Mouse (Mus musculus) retina, adult 2 months (tissue): ENCODE data around the gene Ide.
"Not testable (repeated sequence)": the region's sequence is repeated elsewhere in the genome, so short reads cannot be mapped to it uniquely, and the experiment has no call there.

ENCODE experiments used
- DNase-seq: peaks from one replicate; pipeline ENCODE4 v3.0.0-alpha.2; 2012; ENCODE audit warnings: low read depth, low spot score

Gene Ide

GRCm38 (mm10) chr19:37265333-37266103 lies 72.1 kb downstream of the Ide start:
- DNase-seq: peak; percentile 59

GRCm38 (mm10) chr19:37263943-37264897 lies 73.4 kb downstream of the Ide start:
- no peak for DNase-seq

- DNase-seq: no peak
These were observed 74.1 kb downstream of the Ide start for GRCm38 (mm10) chr19:37263566-37263942.

GRCm38 (mm10) chr19:37262389-37262788 lies 75.3 kb downstream of the Ide start:
- no peak for DNase-seq

- DNase-seq: no peak
These were observed 82.3 kb downstream of the Ide start for GRCm38 (mm10) chr19:37255321-37255720.

GRCm38 (mm10) chr19:37252104-37252503 lies 85.5 kb downstream of the Ide start:
- no peak for DNase-seq

- no peak for DNase-seq
These were observed 89.5 kb downstream of the Ide start for GRCm38 (mm10) chr19:37248199-37248598.

GRCm38 (mm10) chr19:37246859-37247258 lies 90.8 kb downstream of the Ide start:
- DNase-seq: no peak

- no peak for DNase-seq
These were observed 94.9 kb downstream of the Ide start for GRCm38 (mm10) chr19:37242707-37243106.

- DNase-seq: no peak
These were observed 96.5 kb downstream of the Ide start for GRCm38 (mm10) chr19:37241201-37241600.

- no peak for DNase-seq
These were observed 98.6 kb downstream of the Ide start for GRCm38 (mm10) chr19:37239096-37239495.

- DNase-seq: no peak
These were observed 99.0 kb downstream of the Ide start for GRCm38 (mm10) chr19:37238651-37239050.

- DNase-seq: no peak
These were observed 99.8 kb downstream of the Ide start for GRCm38 (mm10) chr19:37237712-37238437.

- DNase-seq: no peak
These were observed 100.3 kb downstream of the Ide start for GRCm38 (mm10) chr19:37237306-37237705.

GRCm38 (mm10) chr19:37235818-37236217 lies 101.8 kb downstream of the Ide start:
- DNase-seq: no peak

GRCm38 (mm10) chr19:37233561-37234539 lies 103.8 kb downstream of the Ide start:
- DNase-seq: no peak

GRCm38 (mm10) chr19:37232598-37232997 lies 105.1 kb downstream of the Ide start:
- not testable (repeated sequence) for DNase-seq

- no peak for DNase-seq
These were observed 112.3 kb downstream of the Ide start for GRCm38 (mm10) chr19:37225197-37225862.
